Mouse (Mus musculus) brain, adult 10 weeks (tissue): ENCODE measurements around the gene Ccdc171. TPM values are rescaled to one million over a fixed set of nuclear protein-coding genes. Genes with fewer than 3 reads are reported as not detected.

Source experiments
- polyA plus RNA-seq: library from polyadenylated mRNA; stranded (reverse); fragments of 350-450 nt; fragmentation: Illumina TruSeq; extraction: RNeasy Lipid Tissue Mini Kit (QIAGEN cat#74804); gene quantifications from one replicate; pipeline ENCODE4 v1.2.3, GENCODE M21; 2015; ENCODE audit warnings: low read depth, low replicate concordance

Ccdc171 gene
- 1.8 TPM for polyA plus RNA-seq

GRCm38 (mm10) chr4:83524843-83525689 is at the start of gene Ccdc171:
Ccdc171 (plus strand) TSS chr4:83525545.

GRCm38 (mm10) chr4:83486117-83486901 is 39.0 kb upstream of the Ccdc171 start, which contains the start of gene Psip1:
Psip1 (minus strand) TSS chr4:83486459.

Other genes with a start within 250 kb of the Ccdc171 start
- gene Ttc39b, start 201.3 kb upstream of the Ccdc171 start, polyA plus RNA-seq, result 38.8 TPM
- 32.1 TPM for gene Snapc3, start 107.8 kb upstream of the Ccdc171 start, polyA plus RNA-seq
- 241 TPM for gene Psip1, start 39.1 kb upstream of the Ccdc171 start, polyA plus RNA-seq